Mouse (Mus musculus): Measurements from ENCODE around the gene Dnajb1.

Dnajb1 gene

DNA sequence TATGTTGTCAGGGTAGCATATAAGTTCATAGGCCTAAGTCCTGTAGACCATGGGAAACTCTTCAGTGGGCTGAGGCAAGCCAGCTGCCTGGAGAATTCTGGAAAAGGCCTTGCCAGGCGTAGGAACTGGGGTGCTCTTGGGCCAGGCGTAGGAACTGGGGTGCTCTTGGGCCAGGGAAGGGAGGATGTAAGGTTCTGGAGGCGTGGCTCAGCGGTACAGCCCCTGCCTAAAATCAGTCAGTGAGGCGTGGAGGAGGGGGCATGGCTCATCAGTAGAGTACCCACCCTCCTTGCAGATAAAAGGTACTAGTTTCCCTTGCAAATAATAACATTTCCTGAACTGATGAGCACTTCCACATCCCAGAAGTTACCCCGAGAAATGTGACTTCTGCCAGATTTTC is 46.7 kb downstream of the Dnajb1 start:
- in situ Hi-C loops (cut with MseI, MboI), result no loop called here

- in situ Hi-C loops (cut with MseI, MboI), result no loop called here
Observed at GRCm38 (mm10) chr8:83656043-83656442, 48.0 kb downstream of the Dnajb1 start.

GRCm38 (mm10) chr8:83656484-83657246 is 48.7 kb downstream of the Dnajb1 start:
- in situ Hi-C loops (cut with MseI, MboI), result no loop called here

GRCm38 (mm10) chr8:83660545-83660944 is 52.6 kb downstream of the Dnajb1 start:
- in situ Hi-C loops (cut with MseI, MboI), result no loop called here

DNA sequence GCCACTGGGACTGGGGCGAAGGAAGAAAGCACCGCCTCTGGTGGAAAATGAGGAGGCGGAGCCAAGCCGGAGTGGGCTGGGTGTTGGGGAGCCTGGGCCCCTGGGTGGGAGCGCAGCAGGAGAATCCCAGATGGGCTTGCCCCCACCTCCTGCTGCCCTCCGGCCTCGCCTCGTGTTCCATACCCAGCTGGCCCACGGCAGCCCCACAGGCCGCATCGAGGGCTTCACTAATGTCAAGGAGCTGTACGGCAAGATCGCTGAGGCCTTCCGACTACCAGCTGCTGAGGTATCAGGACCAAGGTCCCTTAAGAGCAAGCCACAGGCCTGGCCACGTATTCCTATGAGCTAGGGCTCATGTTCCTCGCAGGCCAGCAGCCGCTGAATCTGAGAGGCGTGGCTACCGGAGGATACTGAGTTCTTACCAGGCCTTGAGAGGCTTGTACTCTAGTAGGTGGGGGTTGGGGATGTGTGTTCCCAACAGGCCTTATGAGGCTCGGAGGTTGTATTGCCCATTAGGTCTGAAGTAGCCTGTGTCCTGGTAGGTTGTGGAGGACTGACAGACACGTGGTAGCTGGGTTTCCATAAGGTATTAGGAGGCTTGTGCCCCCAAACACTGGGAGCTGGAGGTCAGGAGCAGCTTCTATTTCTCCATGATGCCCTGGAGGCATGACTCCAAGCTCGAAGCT is 53.1 kb downstream of the Dnajb1 start:
- in situ Hi-C loops (cut with MseI, MboI), result no loop called here
